Mouse (Mus musculus): Measurements from ENCODE around the gene Fhl5. TPM values are rescaled to one million over a fixed set of nuclear protein-coding genes. Genes with fewer than 3 reads are reported as not detected.
A peak's percentile ranks its signal among the peaks of the same experiment; 100 is the strongest.
"Not testable (repeated sequence)": the region's sequence is repeated elsewhere in the genome, so short reads cannot be mapped to it uniquely, and the experiment has no call there.

Fhl5 gene
- not detected in 2 replicates for polyA plus RNA-seq (2015; fragmentation: Nextera tagmentation; extraction: Ambion mirVana)

DNA sequence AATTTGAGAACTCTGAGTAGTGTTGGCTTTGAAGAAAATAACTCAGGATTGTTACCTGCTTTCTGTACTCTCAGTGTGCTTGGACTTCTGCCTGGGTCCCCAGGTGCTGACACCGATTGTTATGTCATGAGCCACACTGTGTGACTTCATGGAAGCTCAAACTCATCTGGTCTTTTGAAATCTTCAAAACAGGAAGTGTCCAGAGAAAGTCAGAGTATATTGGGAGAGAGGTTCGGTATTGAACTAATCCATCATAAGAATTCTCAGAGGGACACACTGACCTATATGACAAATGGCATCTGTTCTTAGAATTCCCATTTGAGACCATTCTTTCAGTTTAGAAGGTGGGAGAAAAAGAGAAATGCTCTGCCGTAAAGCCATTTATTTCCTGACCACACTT lies at the start of gene Fhl5:
Fhl5 (minus strand) TSS at position 101 of the 400 bp plus-strand sequence.
- WGBS, result 95% methylated on average over 3 of the region's 3 CpGs
- Histone ChIP-seq H3K4me2 (no peak within 1 kb of the TSS), H3K27me3 (no peaks in the 10 kb centered on the region), H3K4me1 (no peaks in the 10 kb centered on the region), H3K27ac (no peak within 1 kb of the TSS), H3K4me3 (no peak within 1 kb of the TSS), H3K9ac (no peak within 1 kb of the TSS), H3K36me3 (ENCODE audit: poor library complexity, severe bottlenecking) (peaks cover under 1% of the 10 kb centered on the region; the same call in 1 of the 2 replicates), H3K9me3 (replicated peaks) (no peaks in the 10 kb centered on the region)
- no peak for ATAC-seq

DNA sequence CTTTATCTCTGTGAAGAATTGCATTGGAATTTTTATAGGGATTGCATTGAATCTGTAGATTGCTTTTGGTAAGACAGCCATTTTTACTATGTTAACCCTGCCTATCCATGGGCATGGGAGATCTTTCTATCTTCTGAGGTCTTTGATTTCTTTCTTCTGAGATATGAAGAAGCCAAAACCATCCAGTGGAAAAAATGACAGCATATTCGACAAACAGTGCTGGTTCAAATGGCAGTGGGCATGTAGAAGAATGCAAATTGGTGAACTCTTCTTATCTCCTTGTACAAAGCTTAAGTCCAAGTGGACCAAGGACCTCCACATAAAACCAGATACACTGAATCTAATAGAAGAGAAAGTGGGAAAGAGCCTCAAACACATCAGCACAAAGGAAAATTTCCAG lies 42.3 kb upstream of the Fhl5 start:
- H3K4me1 ChIP-seq; H3K27me3 ChIP-seq; H3K4me3 ChIP-seq; H3K9me3 ChIP-seq (replicated peaks); H3K36me3 ChIP-seq (ENCODE audit: poor library complexity, severe bottlenecking); H3K9ac ChIP-seq; H3K27ac ChIP-seq; H3K4me2 ChIP-seq; ATAC-seq: not testable (repeated sequence)
- WGBS, result 87% methylated on average over 1 of the region's 1 CpGs

DNA sequence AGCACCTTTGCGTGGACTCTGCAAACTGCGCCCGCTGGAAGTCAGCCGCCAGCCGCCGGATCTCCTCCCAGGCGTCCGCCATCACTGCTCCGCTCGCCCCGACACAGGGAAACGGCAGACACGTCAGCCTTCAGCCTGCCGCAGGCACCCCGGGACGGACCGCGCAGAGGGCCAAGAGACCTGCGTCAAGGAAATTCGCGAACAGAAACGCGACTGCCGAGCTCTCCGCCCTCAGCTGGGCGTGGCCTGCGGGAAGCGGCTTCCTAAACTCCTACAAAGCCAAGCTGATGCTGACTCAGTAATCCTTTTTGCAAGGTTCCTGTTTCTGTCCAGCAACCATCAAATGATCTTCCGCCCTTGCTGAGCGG lies 39.0 kb upstream of the Fhl5 start, which contains the start of gene Ufl1:
Ufl1 (minus strand) TSS at position 151 of the 368 bp plus-strand sequence.
- peaks cover 18% of the 10 kb centered on the region for H3K36me3 ChIP-seq (ENCODE audit: poor library complexity, severe bottlenecking)
- peaks cover 9% of the 10 kb centered on the region for H3K4me1 ChIP-seq
- under 1% methylated on average over 25 of the region's 30 CpGs for WGBS
- H3K4me2 ChIP-seq, result peak within 1 kb of the TSS; percentile 70
- peak; percentile 99 for ATAC-seq
- peak within 1 kb of the TSS; percentile 88 for H3K9ac ChIP-seq
- peak within 1 kb of the TSS; percentile 95 for H3K27ac ChIP-seq
- no peaks in the 10 kb centered on the region for H3K9me3 ChIP-seq (replicated peaks)
- no peaks in the 10 kb centered on the region for H3K27me3 ChIP-seq
- peak within 1 kb of the TSS; percentile 67 for H3K4me3 ChIP-seq

DNA sequence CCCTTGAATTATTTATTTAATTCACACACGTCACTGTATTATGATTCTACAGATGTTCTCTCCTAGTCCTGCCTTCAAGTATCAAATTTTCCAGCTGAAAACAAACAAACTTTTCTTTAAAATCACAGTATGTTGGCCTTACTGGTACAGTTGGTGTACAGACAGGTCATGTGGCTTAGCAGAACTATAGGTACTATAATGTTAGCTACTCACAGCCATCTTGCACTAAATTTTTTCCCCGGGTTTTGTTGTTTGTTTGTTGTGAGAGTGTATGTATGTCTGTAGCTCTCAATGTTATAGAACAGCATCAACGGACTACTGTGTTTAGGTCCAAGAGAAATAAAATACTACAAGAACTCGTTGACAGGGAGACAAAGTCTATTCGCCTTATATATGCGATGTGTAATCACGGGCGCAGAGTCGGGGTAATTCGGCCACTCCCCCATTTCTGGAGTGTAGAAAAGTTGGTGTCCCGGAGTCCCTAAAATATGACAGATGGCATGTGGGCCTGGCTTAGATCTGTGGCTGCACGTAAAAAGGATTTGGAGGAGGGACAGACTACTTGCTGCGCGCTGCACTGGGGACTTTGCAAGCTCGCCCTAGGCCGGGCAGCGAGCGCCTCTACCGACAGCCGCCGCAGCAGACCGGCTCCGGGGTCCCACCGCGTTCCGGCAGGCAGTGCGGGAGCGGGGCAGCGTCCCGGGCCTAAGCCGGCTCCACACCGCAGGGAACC lies 38.4 kb upstream of the Fhl5 start:
- 2% methylated on average over 24 of the region's 32 CpGs for WGBS
- Histone ChIP-seq H3K27me3 (no peaks in the 10 kb centered on the region), H3K9me3 (replicated peaks) (no peaks in the 10 kb centered on the region), H3K36me3 (ENCODE audit: poor library complexity, severe bottlenecking) (peaks cover 20% of the 10 kb centered on the region), H3K4me3 (peak overlapping the region; percentile 67), H3K9ac (peak overlapping the region; percentile 88), H3K27ac (peak overlapping the region; percentile 95), H3K4me1 (peaks cover 9% of the 10 kb centered on the region), H3K4me2 (peak overlapping the region; percentile 70)
- peak; percentile 94 for ATAC-seq

DNA sequence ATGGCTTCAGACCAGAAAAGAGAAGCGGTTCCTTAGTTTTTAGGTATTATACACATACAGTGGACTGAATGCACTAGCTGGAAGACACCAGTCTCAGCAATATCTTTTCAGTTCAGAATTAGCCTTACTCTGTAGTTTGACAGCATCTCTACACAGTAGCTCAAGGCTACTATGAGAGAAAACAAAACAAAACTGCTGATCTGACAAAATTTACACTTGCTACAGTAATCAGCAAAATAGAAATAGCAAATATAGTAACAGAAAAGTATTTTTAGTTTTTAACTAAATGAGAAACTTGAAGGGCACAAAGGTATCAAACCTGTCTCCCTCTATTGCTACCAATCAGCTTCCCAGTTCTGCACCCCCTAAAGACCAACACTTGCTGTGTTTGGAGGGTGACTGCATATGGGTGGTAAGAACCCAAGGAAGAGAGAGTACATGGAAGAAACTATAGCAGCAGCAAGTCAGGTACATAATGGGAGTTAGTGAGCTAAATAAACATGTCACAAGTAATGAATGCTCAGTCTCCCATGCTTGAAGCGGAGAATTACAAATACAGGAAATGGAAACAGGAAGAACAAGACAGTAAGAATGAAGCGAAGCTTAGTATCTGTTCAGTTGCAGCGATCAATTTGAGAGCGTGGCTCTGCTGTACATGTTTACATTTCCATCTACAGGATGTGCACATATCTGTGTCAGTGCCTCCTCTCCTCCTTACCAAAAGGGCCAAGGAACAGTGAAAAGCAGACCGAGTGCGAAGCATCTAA lies 30.4 kb upstream of the Fhl5 start:
- H3K4me1 ChIP-seq, result no peaks in the 10 kb centered on the region
- H3K27ac ChIP-seq, result no peak overlapping the region
- no peak overlapping the region for H3K9ac ChIP-seq
- no peaks in the 10 kb centered on the region for H3K9me3 ChIP-seq (replicated peaks)
- no peak overlapping the region for H3K4me3 ChIP-seq
- no peak for ATAC-seq
- no peak overlapping the region for H3K4me2 ChIP-seq
- H3K36me3 ChIP-seq (ENCODE audit: poor library complexity, severe bottlenecking), result peaks cover 84% of the 10 kb centered on the region
- no peaks in the 10 kb centered on the region for H3K27me3 ChIP-seq
- 97% methylated on average over 7 of the region's 7 CpGs for WGBS

DNA sequence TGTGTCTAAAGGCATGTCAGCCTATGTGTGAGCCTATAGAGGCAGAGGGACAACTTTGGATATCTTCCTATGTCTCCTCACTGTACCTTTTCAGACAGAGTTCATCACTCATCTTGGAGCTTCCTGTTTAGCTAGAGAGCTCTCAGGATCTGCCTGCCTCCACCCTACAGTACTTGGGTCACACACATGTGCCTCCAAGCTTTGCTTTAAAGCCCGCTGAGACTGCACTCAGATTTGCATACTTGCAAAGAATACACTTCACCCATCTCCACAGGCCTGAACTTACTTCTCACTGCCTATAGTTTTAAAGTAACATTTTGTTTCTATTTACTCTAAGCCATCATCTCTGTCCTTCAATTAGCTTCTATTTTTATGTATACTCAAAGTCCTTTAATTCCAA lies 29.2 kb upstream of the Fhl5 start:
- Histone ChIP-seq H3K9ac (no peak overlapping the region), H3K4me1 (no peaks in the 10 kb centered on the region), H3K36me3 (ENCODE audit: poor library complexity, severe bottlenecking) (peaks cover 83% of the 10 kb centered on the region), H3K9me3 (replicated peaks) (no peaks in the 10 kb centered on the region), H3K27me3 (no peaks in the 10 kb centered on the region), H3K4me3 (no peak overlapping the region), H3K27ac (no peak overlapping the region), H3K4me2 (no peak overlapping the region)
- ATAC-seq, result no peak
- WGBS, result 85% methylated on average over 1 of the region's 1 CpGs

DNA sequence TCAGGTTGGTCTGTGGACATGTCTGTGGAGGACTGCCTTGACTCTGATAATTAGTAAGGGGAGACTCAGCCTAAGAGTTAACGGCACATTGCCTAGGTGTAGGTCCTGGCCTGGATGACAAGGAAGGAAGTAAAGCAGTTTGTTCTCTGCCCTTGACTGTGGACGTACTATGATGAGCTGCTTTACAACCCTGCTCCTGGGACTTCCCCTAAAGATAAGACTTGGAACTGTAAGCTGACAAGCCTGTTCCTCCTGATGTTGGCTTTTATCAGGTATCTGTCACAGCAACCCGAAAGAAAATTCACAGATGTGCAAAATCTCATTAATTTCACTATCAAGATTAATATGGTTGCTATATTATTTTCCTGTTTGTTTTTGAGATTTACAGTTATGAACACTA lies 24.5 kb upstream of the Fhl5 start:
- Histone ChIP-seq H3K9ac (no peak overlapping the region), H3K27ac (no peak overlapping the region), H3K27me3 (no peaks in the 10 kb centered on the region), H3K4me1 (no peaks in the 10 kb centered on the region), H3K9me3 (replicated peaks) (no peaks in the 10 kb centered on the region), H3K4me3 (no peak overlapping the region), H3K36me3 (ENCODE audit: poor library complexity, severe bottlenecking) (peaks cover 82% of the 10 kb centered on the region), H3K4me2 (no peak overlapping the region)
- 98% methylated on average over 3 of the region's 3 CpGs for WGBS
- ATAC-seq, result no peak

DNA sequence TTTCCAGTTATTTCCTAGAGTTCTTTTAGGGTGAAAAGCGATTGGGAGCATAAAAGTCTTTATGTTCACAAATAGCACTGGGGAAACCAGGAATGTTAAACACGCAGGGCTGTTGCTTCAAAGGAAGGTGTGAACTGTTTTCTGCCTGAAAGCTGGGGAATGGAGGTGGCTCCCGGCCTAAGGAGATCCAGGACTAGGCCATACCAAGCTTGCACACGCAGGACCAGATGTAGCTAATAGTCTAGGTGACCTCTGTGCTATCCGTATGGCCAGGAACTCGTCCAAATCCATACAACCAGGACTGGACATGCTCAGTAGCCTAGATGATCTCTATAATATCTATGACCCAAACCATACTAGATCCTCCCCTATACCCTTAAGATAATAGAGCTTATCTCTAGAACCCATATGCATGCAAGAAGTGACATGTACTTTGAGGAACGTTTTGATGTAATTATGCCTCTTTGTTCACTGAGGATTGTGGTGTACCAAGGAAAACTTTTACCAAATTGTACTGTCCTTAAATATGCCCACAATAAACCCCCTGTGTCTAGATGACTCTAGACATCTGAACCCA lies 15.2 kb upstream of the Fhl5 start:
- H3K27me3 ChIP-seq, result no peaks in the 10 kb centered on the region
- H3K4me2 ChIP-seq, result no peak overlapping the region
- peaks cover 46% of the 10 kb centered on the region for H3K36me3 ChIP-seq (ENCODE audit: poor library complexity, severe bottlenecking)
- H3K9ac ChIP-seq, result no peak overlapping the region
- no peaks in the 10 kb centered on the region for H3K4me1 ChIP-seq
- H3K27ac ChIP-seq, result no peak overlapping the region
- no peak overlapping the region for H3K4me3 ChIP-seq
- WGBS, result 92% methylated on average over 7 of the region's 7 CpGs
- H3K9me3 ChIP-seq (replicated peaks), result no peaks in the 10 kb centered on the region
- ATAC-seq, result no peak

DNA sequence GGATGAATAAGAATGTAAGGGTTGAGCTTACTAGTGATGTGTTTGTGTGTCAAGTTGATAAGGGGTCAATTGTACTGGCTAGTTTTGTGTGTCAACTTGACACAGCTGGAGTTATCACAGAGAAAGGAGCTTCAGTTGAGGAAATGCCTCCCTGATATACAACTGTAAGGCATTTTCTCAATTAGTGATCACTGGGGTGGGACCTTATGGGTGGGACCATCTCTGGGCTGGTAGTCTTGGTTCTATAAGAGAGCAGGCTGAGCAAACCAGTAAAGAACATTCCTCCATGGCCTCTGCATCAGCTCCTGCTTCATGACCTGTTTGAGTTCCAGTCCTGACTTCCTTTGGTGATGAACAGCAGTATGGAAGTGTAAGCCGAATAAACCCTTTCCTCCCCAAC lies 7.0 kb downstream of the Fhl5 start:
- WGBS, result 92% methylated on average over 1 of the region's 1 CpGs
- H3K27me3 ChIP-seq; ATAC-seq; H3K9ac ChIP-seq; H3K27ac ChIP-seq; H3K36me3 ChIP-seq (ENCODE audit: poor library complexity, severe bottlenecking); H3K4me3 ChIP-seq; H3K4me2 ChIP-seq; H3K4me1 ChIP-seq; H3K9me3 ChIP-seq (replicated peaks): not testable (repeated sequence)

DNA sequence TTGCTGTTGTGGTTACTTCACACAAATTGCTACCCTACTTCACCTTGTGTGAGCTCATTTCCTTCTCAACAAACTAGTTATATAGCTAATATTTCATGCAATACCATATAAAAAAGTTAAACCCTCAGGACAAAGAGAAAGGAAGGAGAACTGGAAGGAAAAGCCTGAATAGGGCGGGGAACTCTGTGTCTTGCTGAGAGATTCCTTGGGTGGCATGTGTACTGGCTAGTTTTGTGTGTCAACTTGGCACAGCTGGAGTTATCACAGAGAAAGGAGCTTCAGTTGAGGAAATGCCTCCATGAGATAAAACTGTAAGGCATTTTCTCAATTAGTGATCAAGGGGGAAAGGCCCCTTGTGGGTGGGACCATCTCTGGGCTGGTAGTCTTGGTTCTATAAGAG lies 8.9 kb downstream of the Fhl5 start:
- not testable (repeated sequence) for H3K4me1 ChIP-seq; H3K4me3 ChIP-seq; H3K9ac ChIP-seq; H3K36me3 ChIP-seq (ENCODE audit: poor library complexity, severe bottlenecking); H3K9me3 ChIP-seq (replicated peaks); H3K4me2 ChIP-seq; H3K27me3 ChIP-seq; H3K27ac ChIP-seq; ATAC-seq
- 83% methylated on average over 1 of the region's 1 CpGs for WGBS

DNA sequence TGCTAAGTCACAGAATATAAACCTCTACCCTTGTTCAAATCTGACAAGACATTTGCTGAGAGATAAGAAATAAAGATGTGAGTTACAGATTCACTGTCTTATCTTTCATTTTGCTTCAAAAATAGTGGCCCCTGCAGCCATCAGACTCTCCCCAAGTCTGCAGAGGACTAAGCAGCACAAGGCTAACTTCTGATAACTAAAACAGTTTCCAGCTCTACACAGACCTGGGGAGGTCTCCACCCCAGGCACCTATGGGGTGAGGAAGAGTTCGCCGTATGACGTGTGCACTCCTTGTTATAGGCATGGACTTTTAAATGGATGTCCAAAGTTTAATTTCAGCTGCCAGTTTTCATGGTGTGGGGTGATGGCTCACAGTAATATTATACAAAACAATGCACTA lies 10.1 kb downstream of the Fhl5 start:
- no peak for ATAC-seq
- WGBS, result 97% methylated on average over 3 of the region's 3 CpGs
- Histone ChIP-seq H3K9me3 (replicated peaks) (no peaks in the 10 kb centered on the region), H3K4me1 (no peaks in the 10 kb centered on the region), H3K27ac (no peak overlapping the region), H3K4me3 (no peak overlapping the region), H3K4me2 (no peak overlapping the region), H3K27me3 (no peaks in the 10 kb centered on the region), H3K9ac (no peak overlapping the region), H3K36me3 (ENCODE audit: poor library complexity, severe bottlenecking) (no peaks in the 10 kb centered on the region)

DNA sequence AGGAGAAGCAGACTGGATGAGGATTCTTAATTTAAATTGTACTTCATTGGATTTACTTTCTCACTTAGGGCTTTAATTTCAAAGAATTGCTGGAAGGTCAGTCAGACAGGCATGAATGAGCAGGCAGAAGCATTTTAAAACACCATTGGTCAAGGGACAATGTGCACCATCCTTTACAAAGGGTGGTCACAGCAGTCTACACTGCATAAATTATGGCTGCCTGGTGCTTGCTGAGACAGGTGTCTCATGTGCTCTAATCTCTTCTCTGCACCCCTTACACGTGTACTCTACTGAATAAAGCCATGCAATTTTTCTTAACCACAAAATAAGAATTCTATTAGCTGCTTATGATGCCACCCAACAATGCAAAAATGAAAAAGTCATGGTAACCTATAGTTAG lies 15.1 kb downstream of the Fhl5 start:
- H3K4me3 ChIP-seq, result no peak overlapping the region
- no peak for ATAC-seq
- H3K27me3 ChIP-seq, result no peaks in the 10 kb centered on the region
- H3K27ac ChIP-seq, result no peak overlapping the region
- no peaks in the 10 kb centered on the region for H3K4me1 ChIP-seq
- no peak overlapping the region for H3K9ac ChIP-seq
- 8% methylated on average over 1 of the region's 1 CpGs for WGBS
- no peaks in the 10 kb centered on the region for H3K9me3 ChIP-seq (replicated peaks)
- no peaks in the 10 kb centered on the region for H3K36me3 ChIP-seq (ENCODE audit: poor library complexity, severe bottlenecking)
- no peak overlapping the region for H3K4me2 ChIP-seq

Data from forebrain, embryonic 13.5 days (tissue).